Mouse (Mus musculus): Measurements from ENCODE around the gene Gas7. TPM values are rescaled to one million over a fixed set of nuclear protein-coding genes. Genes with fewer than 3 reads are reported as not detected.

The Gas7 gene
- polyA plus RNA-seq, 1 experiment from 2014 or later = 7.4 TPM

DNA sequence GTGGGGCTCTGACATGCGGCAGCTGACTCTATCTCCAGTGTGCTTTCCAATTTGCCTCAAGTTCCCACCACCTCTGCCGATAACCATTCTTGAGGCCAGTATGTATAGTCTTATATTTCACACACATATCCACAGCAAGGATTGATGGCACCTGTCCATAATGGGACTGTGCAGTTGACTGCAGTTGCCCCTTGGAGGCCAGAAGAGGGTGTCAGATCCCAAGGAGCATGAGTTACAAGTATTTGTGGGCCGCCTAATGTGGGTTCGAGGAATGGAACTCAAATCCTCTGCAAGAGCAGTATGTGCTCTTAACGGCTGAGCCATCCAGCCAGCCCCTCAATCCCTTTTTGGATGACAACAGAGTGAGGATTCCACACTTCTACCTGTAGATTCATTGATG, 119.1 kb downstream of the Gas7 start:
- no peaks in the 10 kb centered on the region for H3K27me3 ChIP-seq (replicated peaks)
- WGBS = 81% methylated on average over 5 of the region's 5 CpGs

GRCm38 (mm10) chr11:67577472-67577871, 122.2 kb downstream of the Gas7 start:
- Histone ChIP-seq H3K27ac (ENCODE audit: poor library complexity, severe bottlenecking) (0 out of 2 replicates have a peak overlapping the region, but pooled peaks have one; percentile 21), H3K36me3 (no peaks in the 10 kb centered on the region), H3K9me3 (replicated peaks) (no peaks in the 10 kb centered on the region), H3K4me1 (replicated peaks) (peaks cover 46% of the 10 kb centered on the region), H3K4me3 (no peak overlapping the region), H3K9ac (no peak overlapping the region), H3K27me3 (replicated peaks) (no peaks in the 10 kb centered on the region), H3K4me2 (no peak overlapping the region)
- ATAC-seq (ENCODE audit: insufficient number of reproducible peaks, low FRiP score) = no peak
- 70% methylated on average over 5 of the region's 5 CpGs for WGBS

More for the DNA sequence above, 119.1 kb downstream of the Gas7 start:
- Histone ChIP-seq H3K4me1 (replicated peaks) (peaks cover 22% of the 10 kb centered on the region), H3K27ac (ENCODE audit: poor library complexity, severe bottlenecking) (no peak overlapping the region), H3K4me3 (no peak overlapping the region), H3K9me3 (replicated peaks) (no peaks in the 10 kb centered on the region), H3K9ac (no peak overlapping the region), H3K4me2 (no peak overlapping the region), H3K36me3 (no peaks in the 10 kb centered on the region)
- no peak for ATAC-seq (ENCODE audit: insufficient number of reproducible peaks, low FRiP score)

DNA sequence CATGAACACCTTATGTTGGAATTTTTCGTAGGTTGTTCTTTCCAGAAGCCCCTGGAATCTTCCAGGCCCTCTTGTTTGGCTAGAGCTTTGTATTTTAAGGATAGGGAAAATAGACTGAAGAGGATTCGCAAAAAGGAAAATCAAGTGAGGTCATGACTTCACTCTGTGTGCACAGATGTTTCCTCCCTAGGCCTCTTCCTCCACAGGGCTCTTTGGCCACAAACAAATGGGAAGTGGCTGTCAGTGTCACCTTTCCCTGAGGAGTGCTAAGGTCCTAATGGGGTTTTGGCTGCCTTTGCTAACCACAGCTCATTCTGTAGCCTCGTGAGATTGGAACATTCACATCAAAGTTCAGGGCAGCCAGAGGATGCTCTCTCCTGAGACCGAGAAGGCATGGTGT, 122.8 kb downstream of the Gas7 start:
- H3K9ac ChIP-seq = no peak overlapping the region
- ATAC-seq (ENCODE audit: insufficient number of reproducible peaks, low FRiP score) = no peak
- no peak overlapping the region for H3K4me3 ChIP-seq
- peaks cover 50% of the 10 kb centered on the region for H3K4me1 ChIP-seq (replicated peaks)
- 53% methylated on average over 4 of the region's 4 CpGs for WGBS
- no peak overlapping the region for H3K27ac ChIP-seq (ENCODE audit: poor library complexity, severe bottlenecking)
- no peaks in the 10 kb centered on the region for H3K9me3 ChIP-seq (replicated peaks)
- H3K27me3 ChIP-seq (replicated peaks) = no peaks in the 10 kb centered on the region
- H3K36me3 ChIP-seq = no peaks in the 10 kb centered on the region
- H3K4me2 ChIP-seq = no peak overlapping the region

GRCm38 (mm10) chr11:67579136-67579535, 123.9 kb downstream of the Gas7 start:
- no peaks in the 10 kb centered on the region for H3K36me3 ChIP-seq
- H3K27me3 ChIP-seq (replicated peaks) = no peaks in the 10 kb centered on the region
- no peak overlapping the region for H3K27ac ChIP-seq (ENCODE audit: poor library complexity, severe bottlenecking)
- no peak overlapping the region for H3K9ac ChIP-seq
- H3K4me3 ChIP-seq = no peak overlapping the region
- peaks cover 50% of the 10 kb centered on the region for H3K4me1 ChIP-seq (replicated peaks)
- no peaks in the 10 kb centered on the region for H3K9me3 ChIP-seq (replicated peaks)
- no peak for ATAC-seq (ENCODE audit: insufficient number of reproducible peaks, low FRiP score)
- H3K4me2 ChIP-seq = no peak overlapping the region
- WGBS = 64% methylated on average over 9 of the region's 9 CpGs

GRCm38 (mm10) chr11:67581549-67581948, 126.3 kb downstream of the Gas7 start:
- Histone ChIP-seq H3K27ac (ENCODE audit: poor library complexity, severe bottlenecking) (no peak overlapping the region), H3K4me1 (replicated peaks) (peaks cover 51% of the 10 kb centered on the region), H3K4me3 (no peak overlapping the region), H3K9ac (no peak overlapping the region), H3K27me3 (replicated peaks) (no peaks in the 10 kb centered on the region), H3K4me2 (no peak overlapping the region), H3K36me3 (no peaks in the 10 kb centered on the region), H3K9me3 (replicated peaks) (no peaks in the 10 kb centered on the region)
- no peak for ATAC-seq (ENCODE audit: insufficient number of reproducible peaks, low FRiP score)
- 41% methylated on average over 7 of the region's 7 CpGs for WGBS

GRCm38 (mm10) chr11:67582570-67582969, 127.3 kb downstream of the Gas7 start:
- WGBS = 85% methylated on average over 4 of the region's 4 CpGs
- Histone ChIP-seq H3K27me3 (replicated peaks) (no peaks in the 10 kb centered on the region), H3K4me1 (replicated peaks) (peaks cover 48% of the 10 kb centered on the region), H3K4me2 (no peak overlapping the region), H3K27ac (ENCODE audit: poor library complexity, severe bottlenecking) (no peak overlapping the region), H3K9ac (no peak overlapping the region), H3K4me3 (no peak overlapping the region), H3K9me3 (replicated peaks) (no peaks in the 10 kb centered on the region), H3K36me3 (no peaks in the 10 kb centered on the region)
- no peak for ATAC-seq (ENCODE audit: insufficient number of reproducible peaks, low FRiP score)

DNA sequence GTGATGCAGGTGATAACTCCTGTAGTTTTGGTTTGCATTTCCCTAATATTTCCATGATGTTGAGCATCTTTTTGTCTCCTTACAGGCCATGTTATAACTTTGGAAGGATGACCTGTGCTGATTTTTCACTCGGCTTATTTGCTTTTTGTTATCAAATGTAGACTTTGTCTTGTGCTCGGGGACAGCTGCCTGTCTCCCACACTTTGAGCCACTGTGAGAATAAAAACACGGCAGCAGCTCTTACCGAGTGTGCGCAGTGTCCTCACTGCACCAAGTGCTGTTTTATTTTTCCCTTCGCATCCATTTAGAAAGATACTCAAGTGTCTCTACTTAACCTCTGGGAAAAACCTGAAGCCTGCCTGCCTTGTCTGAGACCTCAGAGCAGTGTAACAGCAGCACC, 129.8 kb downstream of the Gas7 start:
- Histone ChIP-seq H3K27ac (ENCODE audit: poor library complexity, severe bottlenecking) (no peak overlapping the region), H3K9ac (no peak overlapping the region), H3K27me3 (replicated peaks) (no peaks in the 10 kb centered on the region), H3K4me1 (replicated peaks) (peaks cover 31% of the 10 kb centered on the region), H3K9me3 (replicated peaks) (no peaks in the 10 kb centered on the region), H3K4me2 (no peak overlapping the region), H3K4me3 (no peak overlapping the region), H3K36me3 (no peaks in the 10 kb centered on the region)
- no peak for ATAC-seq (ENCODE audit: insufficient number of reproducible peaks, low FRiP score)
- 71% methylated on average over 6 of the region's 6 CpGs for WGBS

DNA sequence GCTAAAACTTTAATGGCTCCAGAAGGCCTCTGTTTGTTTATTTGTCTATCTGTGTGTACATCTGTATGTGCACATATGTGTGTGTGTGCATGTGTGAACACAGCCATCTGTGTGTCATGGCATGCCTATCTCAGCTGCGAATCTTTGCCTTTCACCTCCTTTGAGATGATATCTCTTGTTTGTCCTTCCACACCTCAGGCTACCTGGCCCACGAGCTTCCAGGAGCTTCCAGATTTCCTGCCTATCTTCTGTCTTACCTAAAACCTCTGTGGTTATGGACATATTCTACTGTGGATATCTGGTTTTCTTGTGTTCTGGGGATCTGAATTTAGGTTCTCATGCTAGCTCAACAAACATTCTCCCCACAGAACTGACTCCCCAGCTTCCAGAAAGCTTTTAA, 130.4 kb downstream of the Gas7 start:
- no peak overlapping the region for H3K4me2 ChIP-seq
- peaks cover 26% of the 10 kb centered on the region for H3K4me1 ChIP-seq (replicated peaks)
- H3K4me3 ChIP-seq = no peak overlapping the region
- no peak for ATAC-seq (ENCODE audit: insufficient number of reproducible peaks, low FRiP score)
- 69% methylated on average over 2 of the region's 2 CpGs for WGBS
- H3K27me3 ChIP-seq (replicated peaks) = no peaks in the 10 kb centered on the region
- H3K9ac ChIP-seq = no peak overlapping the region
- no peaks in the 10 kb centered on the region for H3K36me3 ChIP-seq
- no peaks in the 10 kb centered on the region for H3K9me3 ChIP-seq (replicated peaks)
- no peak overlapping the region; the same call in 1 of the 2 replicates for H3K27ac ChIP-seq (ENCODE audit: poor library complexity, severe bottlenecking)

DNA sequence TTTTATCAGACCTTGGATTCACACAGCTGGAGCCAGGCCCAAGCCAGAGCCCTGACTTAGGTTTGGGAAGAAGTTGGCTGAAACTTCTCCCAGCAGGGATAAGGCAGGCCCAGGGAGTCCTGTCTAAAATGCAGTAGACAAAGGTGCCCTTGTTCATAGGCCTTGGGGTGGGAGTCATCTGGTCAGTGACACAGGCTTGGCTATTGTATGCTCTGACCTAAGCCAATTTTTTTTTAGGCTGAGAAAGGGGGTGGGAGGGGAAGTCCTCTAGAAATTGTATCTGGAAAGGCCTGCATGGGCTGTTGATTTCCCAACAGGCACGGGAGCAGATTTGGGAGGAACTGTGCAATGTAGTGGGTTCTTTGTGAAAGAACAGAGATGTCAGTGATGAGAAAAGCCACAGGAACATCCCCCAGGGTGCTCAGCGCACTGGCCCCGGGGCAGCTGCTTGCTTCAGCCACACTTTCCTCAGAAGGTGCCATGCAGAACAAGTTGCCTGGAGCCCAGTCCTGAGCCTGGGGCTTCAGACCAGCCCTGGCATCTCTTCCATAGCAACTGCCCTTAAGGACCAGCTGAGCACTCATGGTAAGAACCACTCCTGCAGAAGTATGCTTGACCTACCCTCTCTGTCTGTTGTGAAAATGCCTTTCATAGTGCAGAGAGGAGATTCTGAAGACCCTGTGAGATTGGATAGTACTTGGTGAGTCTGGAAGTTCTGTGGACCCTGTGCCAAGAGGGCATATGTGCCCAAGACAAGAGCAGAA, 131.2 kb downstream of the Gas7 start:
- peak overlapping the region; percentile 84 for H3K27ac ChIP-seq (ENCODE audit: poor library complexity, severe bottlenecking)
- H3K9ac ChIP-seq = no peak overlapping the region
- no peak overlapping the region for H3K4me3 ChIP-seq
- H3K4me2 ChIP-seq = peak overlapping the region; percentile 8; the same call in 1 of the 2 replicates
- H3K4me1 ChIP-seq (replicated peaks) = peaks cover 18% of the 10 kb centered on the region; the same call in 1 of the 2 replicates
- H3K9me3 ChIP-seq (replicated peaks) = no peaks in the 10 kb centered on the region
- 0 out of 2 replicates have a peak, but pooled peaks have one; percentile 36 for ATAC-seq (ENCODE audit: insufficient number of reproducible peaks, low FRiP score)
- 79% methylated on average over 3 of the region's 3 CpGs for WGBS
- H3K36me3 ChIP-seq = no peaks in the 10 kb centered on the region
- H3K27me3 ChIP-seq (replicated peaks) = no peaks in the 10 kb centered on the region

- no peak for ATAC-seq (ENCODE audit: insufficient number of reproducible peaks, low FRiP score)
- Histone ChIP-seq H3K4me3 (no peak overlapping the region), H3K4me1 (replicated peaks) (0 out of 2 replicates have a peak, but pooled peaks cover 8% of the 10 kb centered on the region), H3K36me3 (no peaks in the 10 kb centered on the region), H3K27ac (ENCODE audit: poor library complexity, severe bottlenecking) (no peak overlapping the region), H3K4me2 (no peak overlapping the region), H3K9me3 (replicated peaks) (no peaks in the 10 kb centered on the region), H3K9ac (no peak overlapping the region), H3K27me3 (replicated peaks) (no peaks in the 10 kb centered on the region)
- 71% methylated on average over 8 of the region's 8 CpGs for WGBS
Observed at GRCm38 (mm10) chr11:67588196-67588827, 133.1 kb downstream of the Gas7 start.

DNA sequence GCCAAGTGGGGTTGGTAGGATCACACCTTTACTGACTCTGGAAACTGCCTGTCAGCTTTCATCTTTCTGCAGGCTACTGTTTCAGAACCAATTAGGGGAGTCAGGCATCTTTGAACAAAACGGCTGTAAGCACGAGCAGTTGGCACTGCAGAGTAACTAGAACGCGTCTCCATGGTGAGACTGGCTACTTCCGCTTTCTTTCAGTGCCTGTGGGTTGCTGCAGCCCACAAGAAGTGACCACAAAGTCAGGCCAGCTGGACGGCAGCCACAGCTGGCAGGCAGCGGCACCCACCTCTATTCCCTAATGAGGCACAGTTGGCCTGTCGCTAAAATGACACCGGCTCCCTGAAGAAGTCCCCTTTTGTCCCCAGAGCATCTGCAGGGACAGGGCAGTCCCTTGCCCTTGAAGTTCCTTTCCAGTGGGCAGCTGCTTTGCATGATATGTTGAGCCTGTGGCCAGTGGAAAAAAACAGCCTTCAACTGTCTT, 133.6 kb downstream of the Gas7 start:
- Histone ChIP-seq H3K27ac (ENCODE audit: poor library complexity, severe bottlenecking) (no peak overlapping the region), H3K9ac (no peak overlapping the region), H3K27me3 (replicated peaks) (no peaks in the 10 kb centered on the region), H3K36me3 (no peaks in the 10 kb centered on the region), H3K4me2 (no peak overlapping the region; the same call in 1 of the 2 replicates), H3K9me3 (replicated peaks) (0 out of 2 replicates have a peak, but pooled peaks cover 2% of the 10 kb centered on the region), H3K4me3 (no peak overlapping the region), H3K4me1 (replicated peaks) (0 out of 2 replicates have a peak, but pooled peaks cover 8% of the 10 kb centered on the region)
- no peak for ATAC-seq (ENCODE audit: insufficient number of reproducible peaks, low FRiP score)
- 58% methylated on average over 9 of the region's 9 CpGs for WGBS
